Mouse (Mus musculus) left cerebral cortex, postnatal 14 days (tissue): ENCODE results near the gene Nsg1. TPM values are rescaled to one million over a fixed set of nuclear protein-coding genes. Genes with fewer than 3 reads are reported as not detected.

Experiments
- DNase-seq, 2 experiments: peaks; one replicate each; pipeline ENCODE4 v3.0.0; 2021 to 2022; ENCODE audit warnings: low spot score in 2 of 2, mixed read lengths in 1 of 2
- intact Hi-C: fragments of 180-260 bp; cut with DNase I; formaldehyde crosslinking; loops from one replicate; pipeline ENCODE4 v1.15.1; 2025
- total RNA-seq, 2 experiments: library from RNA; stranded (reverse); gene quantifications; 2 replicates each; pipeline ENCODE4 v1.2.3; 2021

Gene Nsg1
- total RNA-seq, 2 experiments from 2014 or later: 562 to 601 TPM

GRCm38 (mm10) chr5:38152201-38153108 is 7.3 kb downstream of the Nsg1 start:
- intact Hi-C loops: no loop called here

GRCm38 (mm10) chr5:38151264-38151663 is 8.4 kb downstream of the Nsg1 start:
- intact Hi-C loops: no loop called here
- DNase-seq: peak; percentile 60 to 77

More at GRCm38 (mm10) chr5:38152201-38153108, 7.3 kb downstream of the Nsg1 start:
- no peak for DNase-seq

DNA sequence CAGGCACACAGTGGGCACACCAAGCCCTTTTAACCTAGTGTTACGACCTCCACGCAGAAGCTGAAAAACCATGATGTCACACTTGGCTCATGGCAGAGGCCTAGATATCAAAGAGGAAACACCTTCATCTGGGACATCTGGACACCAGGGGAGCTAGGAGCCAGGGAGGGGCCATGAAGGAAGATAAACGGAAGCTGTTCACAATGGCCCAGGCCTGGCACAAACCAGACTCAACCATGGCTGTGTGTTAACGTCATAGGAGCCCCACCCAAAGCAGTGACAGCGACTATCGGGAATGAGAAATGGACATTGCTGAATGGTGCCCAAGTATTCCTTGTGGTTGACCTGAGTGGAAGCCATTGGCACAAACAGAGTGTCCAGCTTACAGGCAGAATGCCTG is 13.2 kb downstream of the Nsg1 start:
- intact Hi-C loops: no loop called here
- no peak for DNase-seq

- intact Hi-C loops: no loop called here
- no peak for DNase-seq
Observed at GRCm38 (mm10) chr5:38140893-38141292, 18.8 kb downstream of the Nsg1 start.

GRCm38 (mm10) chr5:38137163-38137562 is 22.5 kb downstream of the Nsg1 start:
- DNase-seq: no peak
- intact Hi-C loops: no loop called here

- intact Hi-C loops: no loop called here
- no peak for DNase-seq
Observed at GRCm38 (mm10) chr5:38136247-38136646, 23.5 kb downstream of the Nsg1 start.

GRCm38 (mm10) chr5:38129339-38129738 is 30.4 kb downstream of the Nsg1 start:
- intact Hi-C loops: no loop called here
- no peak for DNase-seq

- no peak for DNase-seq
- intact Hi-C loops: no loop called here
Observed at GRCm38 (mm10) chr5:38126519-38127306, 33.0 kb downstream of the Nsg1 start.

DNA sequence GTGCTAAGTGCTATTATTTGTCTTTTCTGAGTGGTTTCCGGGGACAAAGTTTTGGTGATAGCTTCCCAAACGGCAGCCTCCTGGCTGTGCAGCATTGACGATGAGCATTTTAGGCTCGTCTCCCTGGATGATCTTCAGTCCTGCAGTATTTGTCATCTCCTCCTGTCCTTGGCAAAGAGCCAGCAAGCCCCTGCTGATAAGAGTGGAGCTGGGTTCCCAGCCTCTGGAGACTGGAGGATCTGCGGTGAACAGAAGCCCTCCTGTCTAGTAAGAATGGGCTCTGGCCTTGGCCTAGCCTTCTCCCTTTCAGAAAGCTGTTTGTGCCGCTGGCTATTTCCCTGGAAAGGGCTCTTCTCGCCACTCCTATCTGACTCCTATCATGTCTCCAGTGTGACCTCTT is 38.0 kb downstream of the Nsg1 start:
- no peak for DNase-seq
- intact Hi-C loops: no loop called here

DNA sequence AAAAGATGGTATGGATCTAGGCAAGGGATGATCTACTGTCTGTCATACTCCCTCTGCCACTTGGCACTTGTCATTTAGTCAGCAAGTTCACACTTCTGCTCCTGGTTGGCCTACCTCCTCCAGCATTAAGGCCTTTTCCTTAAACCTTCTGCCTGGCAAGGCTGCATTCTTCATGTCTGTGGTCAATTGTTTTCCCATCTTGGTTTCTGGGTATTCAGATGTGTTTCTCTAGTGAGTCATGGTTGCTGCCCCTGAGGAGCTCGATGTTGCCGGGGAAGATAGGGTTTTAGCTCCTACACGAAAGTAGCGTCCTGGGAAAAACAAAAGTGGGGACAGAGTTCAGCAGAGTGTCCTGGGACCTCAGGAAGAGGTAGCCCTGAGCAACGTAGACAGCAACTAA is 40.4 kb downstream of the Nsg1 start:
- intact Hi-C loops: no loop called here
- no peak for DNase-seq

DNA sequence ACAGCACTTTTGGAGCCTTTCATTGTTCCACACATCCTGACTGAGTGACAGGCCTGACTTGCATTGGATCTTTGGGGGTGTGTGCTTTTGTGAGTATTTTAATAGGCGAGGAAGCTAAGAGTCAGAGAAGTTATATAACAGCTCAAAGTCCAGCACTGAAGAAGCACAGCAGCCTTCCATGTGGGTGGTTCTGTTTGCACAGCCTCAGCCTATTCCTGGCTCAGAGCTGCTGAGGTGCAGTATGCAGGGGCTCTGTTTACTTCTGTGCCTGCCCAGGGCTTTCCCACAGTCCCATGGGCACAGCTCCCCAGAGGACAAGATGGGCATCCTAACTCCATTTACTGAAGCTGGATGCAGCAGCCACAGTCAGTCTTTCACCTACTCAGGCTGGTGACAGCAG is 42.7 kb downstream of the Nsg1 start:
- intact Hi-C loops: no loop called here
- DNase-seq: peak; percentile 58 to 74

DNA sequence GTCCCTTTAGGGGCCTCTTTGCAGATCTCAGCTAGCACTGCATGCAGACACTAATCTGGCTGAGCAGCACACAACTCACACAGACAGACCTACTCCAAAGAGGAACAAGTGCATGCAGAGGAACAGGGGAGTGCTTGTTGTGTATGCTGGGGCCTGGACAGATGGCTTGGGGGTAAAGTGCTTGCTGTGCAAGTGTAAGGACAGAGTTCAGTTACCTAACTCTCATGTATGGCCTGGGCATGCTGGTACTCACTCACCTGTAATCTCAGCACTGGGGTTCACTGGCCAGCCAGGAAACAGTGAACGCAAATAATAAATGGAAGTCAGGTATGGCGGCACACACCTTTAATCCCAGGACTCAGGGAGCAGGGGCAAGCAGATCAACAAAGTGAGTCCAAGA is 45.2 kb downstream of the Nsg1 start:
- no peak for DNase-seq
- intact Hi-C loops: no loop called here

DNA sequence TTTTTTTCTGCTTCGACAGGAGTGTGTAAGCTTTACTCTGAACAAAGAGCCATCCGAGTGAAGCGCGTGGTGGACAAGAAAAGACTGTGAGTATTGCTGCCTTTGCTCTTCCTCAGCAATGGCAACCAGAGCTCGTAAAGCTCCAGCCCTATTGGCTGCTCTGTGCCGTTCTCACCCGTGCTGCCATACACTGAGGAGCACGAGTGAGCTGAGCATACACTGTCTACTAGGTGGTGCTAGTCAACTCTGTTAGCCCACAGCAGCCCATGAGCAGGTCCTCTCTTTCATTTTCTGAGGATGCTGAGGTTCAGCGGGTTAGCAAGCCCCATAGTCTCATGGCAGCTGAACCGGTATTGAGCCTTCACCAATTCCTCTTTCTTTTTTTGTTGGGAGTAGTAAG is 52.9 kb downstream of the Nsg1 start:
- no peak for DNase-seq

GRCm38 (mm10) chr5:38106080-38106697 is 53.5 kb downstream of the Nsg1 start:
- intact Hi-C loops: no loop called here
- no peak for DNase-seq

More for the DNA sequence above, 52.9 kb downstream of the Nsg1 start:
- intact Hi-C loops: no loop called here

DNA sequence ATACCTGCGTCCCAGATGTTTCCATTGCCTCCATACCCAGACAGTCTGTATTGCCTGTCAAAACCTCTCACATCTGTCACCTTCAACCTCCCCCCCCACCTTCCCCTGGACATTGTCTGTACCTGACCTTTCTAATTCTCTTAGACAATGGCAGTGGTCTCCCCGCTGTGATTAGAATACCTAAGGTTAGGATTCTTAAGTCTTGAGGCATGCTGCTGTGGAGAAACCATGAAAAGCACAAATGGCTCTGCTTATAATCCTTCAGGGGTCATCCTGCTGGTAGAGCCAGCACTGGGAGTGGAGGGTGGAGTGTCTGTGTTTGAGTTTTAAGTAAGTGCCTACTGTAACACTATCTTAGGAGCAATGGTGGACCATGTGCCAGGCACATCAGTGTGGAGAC is 56.8 kb downstream of the Nsg1 start:
- intact Hi-C loops: no loop called here
- no peak for DNase-seq

DNA sequence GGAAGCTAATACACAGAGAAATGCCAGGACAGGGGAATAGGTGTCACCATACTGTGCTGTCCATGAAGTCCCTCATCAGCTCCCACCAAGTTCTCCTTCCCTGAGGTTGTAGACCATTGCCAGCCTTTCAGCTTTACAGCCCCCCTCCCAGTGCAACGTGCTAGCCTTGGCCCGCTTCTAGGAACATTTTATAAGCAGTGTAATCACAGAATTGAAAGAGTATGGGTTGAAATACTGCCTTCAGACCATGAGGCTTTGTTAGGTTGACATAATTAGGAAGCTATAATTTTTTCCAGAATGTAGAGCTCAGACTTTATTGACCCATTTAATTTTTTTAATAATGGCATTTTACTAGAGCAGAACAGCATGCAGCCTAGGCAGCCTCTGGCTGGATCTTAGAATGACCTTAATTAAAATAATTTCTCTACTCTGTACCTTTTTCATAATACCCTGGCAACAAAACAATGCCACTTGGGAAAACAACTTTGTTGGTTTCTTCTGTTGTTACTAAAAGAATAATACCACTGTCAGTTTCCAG is 60.5 kb downstream of the Nsg1 start:
- no peak for DNase-seq
- intact Hi-C loops: loop anchor here (2.0 kb wide), 1 partner anchor 98 kb away; no protein-coding TSS in a partner anchor

DNA sequence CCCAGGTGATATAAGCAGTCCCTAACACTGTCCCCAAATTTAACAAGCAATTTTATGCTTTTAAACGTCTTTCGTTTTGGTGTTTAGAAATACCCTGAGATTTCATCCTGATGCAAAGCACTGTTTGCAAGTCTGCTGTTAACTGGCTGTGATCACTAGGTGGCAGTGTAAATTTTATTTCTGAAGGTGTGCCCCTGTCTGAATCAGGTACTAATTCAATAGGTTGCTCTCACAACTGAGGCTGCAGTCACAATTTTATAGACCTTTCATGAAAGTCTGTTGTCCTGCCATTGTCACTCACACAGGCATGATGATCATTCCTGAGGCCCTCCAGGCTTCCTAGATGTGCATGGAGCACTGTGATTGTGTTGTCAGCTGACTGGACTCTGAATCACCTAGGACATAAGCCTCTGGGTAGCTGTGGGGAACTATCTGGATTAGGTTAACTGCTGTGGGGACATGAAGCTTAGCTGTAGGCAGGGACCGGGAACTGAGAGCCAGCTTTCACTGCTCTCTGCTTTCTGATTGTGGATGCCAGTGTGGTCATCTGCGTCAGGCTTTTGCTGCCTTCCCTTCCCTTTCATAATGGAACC is 62.1 kb downstream of the Nsg1 start:
- peak in 1 of 2 experiments; percentile 56 for DNase-seq
- intact Hi-C loops: loop anchor here (2.0 kb wide), 1 partner anchor 99 kb away; no protein-coding TSS in a partner anchor

DNA sequence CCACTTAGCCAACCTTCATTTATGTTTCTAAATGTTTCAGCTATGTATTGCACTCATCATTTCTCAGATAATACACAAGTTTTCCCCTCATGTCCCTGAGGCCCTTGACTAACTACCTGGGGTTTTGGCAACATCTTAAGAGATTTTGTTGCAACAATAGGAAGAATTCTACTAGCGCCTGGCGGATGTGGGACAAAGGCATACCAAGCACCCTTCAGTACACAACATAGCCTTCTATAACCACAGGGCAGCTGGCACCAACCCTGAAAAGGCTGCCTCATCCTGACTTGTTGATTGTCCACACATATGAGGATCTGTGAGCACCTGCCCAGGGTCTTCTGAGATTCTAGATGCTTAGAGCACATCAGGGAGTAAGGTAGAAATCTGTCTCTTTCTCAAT is 65.4 kb downstream of the Nsg1 start:
- DNase-seq: no peak
- intact Hi-C loops: loop anchor here (5.0 kb wide), 1 partner anchor 797 kb away; no protein-coding TSS in a partner anchor

- intact Hi-C loops: loop anchor here (2.0 to 5.0 kb wide), 2 partner anchors 339 to 795 kb away; no protein-coding TSS in a partner anchor
Observed at GRCm38 (mm10) chr5:38091966-38092304, 67.8 kb downstream of the Nsg1 start.

More at GRCm38 (mm10) chr5:38091966-38092304, 67.8 kb downstream of the Nsg1 start:
- DNase-seq: no peak
